Mouse (Mus musculus) mouse trophoblast stem cell (cell line): ENCODE measurements around the gene Zfp853.

Experiments
- in situ Hi-C, 2 experiments: fragments of 300-500 bp; cut with MseI, MboI; formaldehyde crosslinking; loops; 2 replicates in 1 of 2; 3 replicates in 1 of 2; pipeline ENCODE4 v1.15.1; 2025

Zfp853 gene

GRCm38 (mm10) chr5:143295330-143295729, 1.9 kb upstream of the Zfp853 start:
- in situ Hi-C loops = loop anchor here in 1 of 2 experiments (10.0 kb wide), 1 partner anchor 121 kb away; no protein-coding TSS in a partner anchor

- in situ Hi-C loops = loop anchor here (5.0 to 10.0 kb wide), 2 partner anchors 118 to 120 kb away; no protein-coding TSS in a partner anchor
Measured at GRCm38 (mm10) chr5:143294862-143295261, 1.4 kb upstream of the Zfp853 start.

GRCm38 (mm10) chr5:143292879-143293278, 544 bp downstream of the Zfp853 start:
- in situ Hi-C loops = loop anchor here (5.0 to 10.0 kb wide), 2 partner anchors 116 to 118 kb away; no protein-coding TSS in a partner anchor

- in situ Hi-C loops = no loop called here
Measured at GRCm38 (mm10) chr5:143289299-143289698, 4.1 kb downstream of the Zfp853 start.

GRCm38 (mm10) chr5:143288378-143288911, 5.0 kb downstream of the Zfp853 start:
- in situ Hi-C loops = no loop called here

GRCm38 (mm10) chr5:143287774-143288328, 5.6 kb downstream of the Zfp853 start:
- in situ Hi-C loops = no loop called here

GRCm38 (mm10) chr5:143284762-143285161, 8.7 kb downstream of the Zfp853 start:
- in situ Hi-C loops = no loop called here

GRCm38 (mm10) chr5:143279247-143279646, 14.2 kb downstream of the Zfp853 start:
- in situ Hi-C loops = no loop called here

GRCm38 (mm10) chr5:143275761-143276160, 17.7 kb downstream of the Zfp853 start:
- in situ Hi-C loops = no loop called here

GRCm38 (mm10) chr5:143272540-143273330, 20.7 kb downstream of the Zfp853 start:
- in situ Hi-C loops = no loop called here

GRCm38 (mm10) chr5:143272108-143272507, 21.3 kb downstream of the Zfp853 start:
- in situ Hi-C loops = no loop called here

GRCm38 (mm10) chr5:143271642-143272041, 21.8 kb downstream of the Zfp853 start:
- in situ Hi-C loops = no loop called here

- in situ Hi-C loops = no loop called here
Measured at GRCm38 (mm10) chr5:143270151-143270519, 23.3 kb downstream of the Zfp853 start.

- in situ Hi-C loops = no loop called here
Measured at GRCm38 (mm10) chr5:143269363-143270150, 23.9 kb downstream of the Zfp853 start, which contains the start of gene Zfp316. Zfp316 (minus strand) TSS chr5:143270022.

- in situ Hi-C loops = no loop called here
Measured at GRCm38 (mm10) chr5:143268985-143269362, 24.4 kb downstream of the Zfp853 start.

- in situ Hi-C loops = no loop called here
Measured at GRCm38 (mm10) chr5:143266794-143267193, 26.6 kb downstream of the Zfp853 start.

- in situ Hi-C loops = no loop called here
Measured at GRCm38 (mm10) chr5:143265409-143265808, 28.0 kb downstream of the Zfp853 start.

GRCm38 (mm10) chr5:143264689-143265088, 28.7 kb downstream of the Zfp853 start:
- in situ Hi-C loops = no loop called here

GRCm38 (mm10) chr5:143261636-143262035, 31.8 kb downstream of the Zfp853 start:
- in situ Hi-C loops = no loop called here

- in situ Hi-C loops = no loop called here
Measured at GRCm38 (mm10) chr5:143255802-143256201, 37.6 kb downstream of the Zfp853 start.

GRCm38 (mm10) chr5:143255131-143255519, 38.3 kb downstream of the Zfp853 start:
- in situ Hi-C loops = no loop called here
